Mouse (Mus musculus) erythroblast, embryonic 14.5 days (primary cell): Measurements from ENCODE around the gene 1300017J02Rik.

Experiments used
- GATA1 ChIP-seq: IDR thresholded peaks from 2 replicates; pipeline ENCODE4 v1.6.1; 2012; ENCODE audit warnings: low read length, inconsistent platforms, mixed read lengths
- TAL1 ChIP-seq: IDR thresholded peaks from 3 replicates; pipeline ENCODE4 v1.6.1; 2012; ENCODE audit warnings: low read length, inconsistent platforms, mixed read lengths

DNA sequence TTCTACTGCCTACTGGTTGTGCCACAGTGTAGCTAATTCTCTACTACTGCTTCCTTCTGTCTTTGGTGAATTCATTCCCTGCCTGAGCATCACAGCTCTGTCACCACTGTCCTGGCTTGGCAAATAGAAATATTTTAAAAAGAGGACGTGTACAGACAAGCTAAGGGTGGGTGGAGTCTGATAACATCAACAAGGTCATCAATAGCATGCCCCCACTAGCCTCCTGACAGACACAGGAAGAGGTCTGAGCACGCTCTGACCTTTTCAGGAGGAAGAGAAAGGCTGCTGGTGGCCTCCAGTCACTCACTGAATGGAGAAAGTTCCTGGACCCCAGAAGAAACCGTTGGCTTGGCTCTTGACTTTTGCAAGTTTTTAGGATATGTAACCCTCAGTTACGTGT, 18.5 kb downstream of the 1300017J02Rik start:
- no peak for TF ChIP-seq GATA1
- no peak for TF ChIP-seq TAL1
